Mouse (Mus musculus): Measurements from ENCODE around the gene Cbx6. TPM values are rescaled to one million over a fixed set of nuclear protein-coding genes. Genes with fewer than 3 reads are reported as not detected.

Gene Cbx6
- polyA plus RNA-seq, 1 experiment = 29.0 TPM

- TF ChIP-seq CTCF (IDR thresholded peaks at IDR 0.05; ENCODE audit: control insufficient read depth, insufficient read depth, low read length) (no peak), POLR2A (IDR thresholded peaks at IDR 0.05; ENCODE audit: borderline replicate concordance, control insufficient read depth, low read depth, low read length) (no peak)
- Histone ChIP-seq H3K4me1 (ENCODE audit: control insufficient read depth, insufficient read depth, low read length) (no peaks in the 10 kb centered on the region), H3K27ac (ENCODE audit: control insufficient read depth, insufficient read depth, low read depth, low read length, poor library complexity) (no peak overlapping the region), H3K4me3 (replicated peaks; ENCODE audit: control insufficient read depth, low read depth, low read length) (no peak overlapping the region)
- 22% methylated on average over 20 of the region's 20 CpGs for WGBS
These were observed 40.3 kb downstream of the Cbx6 start for GRCm38 (mm10) chr15:79794173-79794572.

GRCm38 (mm10) chr15:79793076-79793475 is 41.4 kb downstream of the Cbx6 start:
- WGBS = 58% methylated on average over 9 of the region's 9 CpGs
- Histone ChIP-seq H3K4me1 (ENCODE audit: control insufficient read depth, insufficient read depth, low read length) (no peaks in the 10 kb centered on the region), H3K27ac (ENCODE audit: control insufficient read depth, insufficient read depth, low read depth, low read length, poor library complexity) (no peak overlapping the region), H3K4me3 (replicated peaks; ENCODE audit: control insufficient read depth, low read depth, low read length) (no peak overlapping the region)
- no peak for TF ChIP-seq CTCF (IDR thresholded peaks at IDR 0.05; ENCODE audit: control insufficient read depth, insufficient read depth, low read length)
- TF ChIP-seq POLR2A (IDR thresholded peaks at IDR 0.05; ENCODE audit: borderline replicate concordance, control insufficient read depth, low read depth, low read length) = no peak

GRCm38 (mm10) chr15:79792455-79792854 is 42.0 kb downstream of the Cbx6 start:
- WGBS = 45% methylated on average over 19 of the region's 19 CpGs
- no peak overlapping the region for H3K27ac ChIP-seq (ENCODE audit: control insufficient read depth, insufficient read depth, low read depth, low read length, poor library complexity)
- no peaks in the 10 kb centered on the region for H3K4me1 ChIP-seq (ENCODE audit: control insufficient read depth, insufficient read depth, low read length)
- TF ChIP-seq POLR2A (IDR thresholded peaks at IDR 0.05; ENCODE audit: borderline replicate concordance, control insufficient read depth, low read depth, low read length) = no peak
- no peak for TF ChIP-seq CTCF (IDR thresholded peaks at IDR 0.05; ENCODE audit: control insufficient read depth, insufficient read depth, low read length)
- no peak overlapping the region for H3K4me3 ChIP-seq (replicated peaks; ENCODE audit: control insufficient read depth, low read depth, low read length)

GRCm38 (mm10) chr15:79791502-79791901 is 43.0 kb downstream of the Cbx6 start:
- 0 out of 2 replicates have a peak, but pooled peaks have one; percentile 3 for TF ChIP-seq CTCF (IDR thresholded peaks at IDR 0.05; ENCODE audit: control insufficient read depth, insufficient read depth, low read length)
- no peak for TF ChIP-seq POLR2A (IDR thresholded peaks at IDR 0.05; ENCODE audit: borderline replicate concordance, control insufficient read depth, low read depth, low read length)
- Histone ChIP-seq H3K27ac (ENCODE audit: control insufficient read depth, insufficient read depth, low read depth, low read length, poor library complexity) (no peak overlapping the region), H3K4me1 (ENCODE audit: control insufficient read depth, insufficient read depth, low read length) (no peaks in the 10 kb centered on the region), H3K4me3 (replicated peaks; ENCODE audit: control insufficient read depth, low read depth, low read length) (no peak overlapping the region)
- 5% methylated on average over 12 of the region's 12 CpGs for WGBS

GRCm38 (mm10) chr15:79790905-79791304 is 43.6 kb downstream of the Cbx6 start:
- TF ChIP-seq POLR2A (IDR thresholded peaks at IDR 0.05; ENCODE audit: borderline replicate concordance, control insufficient read depth, low read depth, low read length) = no peak
- TF ChIP-seq CTCF (IDR thresholded peaks at IDR 0.05; ENCODE audit: control insufficient read depth, insufficient read depth, low read length) = no peak
- WGBS = 72% methylated on average over 6 of the region's 6 CpGs
- H3K27ac ChIP-seq (ENCODE audit: control insufficient read depth, insufficient read depth, low read depth, low read length, poor library complexity) = no peak overlapping the region
- H3K4me3 ChIP-seq (replicated peaks; ENCODE audit: control insufficient read depth, low read depth, low read length) = no peak overlapping the region
- no peaks in the 10 kb centered on the region for H3K4me1 ChIP-seq (ENCODE audit: control insufficient read depth, insufficient read depth, low read length)

- TF ChIP-seq POLR2A (IDR thresholded peaks at IDR 0.05; ENCODE audit: borderline replicate concordance, control insufficient read depth, low read depth, low read length) (no peak), CTCF (IDR thresholded peaks at IDR 0.05; ENCODE audit: control insufficient read depth, insufficient read depth, low read length) (no peak)
- WGBS = 66% methylated on average over 8 of the region's 8 CpGs
- Histone ChIP-seq H3K4me3 (replicated peaks; ENCODE audit: control insufficient read depth, low read depth, low read length) (no peak overlapping the region), H3K4me1 (ENCODE audit: control insufficient read depth, insufficient read depth, low read length) (no peaks in the 10 kb centered on the region), H3K27ac (ENCODE audit: control insufficient read depth, insufficient read depth, low read depth, low read length, poor library complexity) (no peak overlapping the region)
These were observed 44.4 kb downstream of the Cbx6 start for GRCm38 (mm10) chr15:79790111-79790510.

- TF ChIP-seq POLR2A (IDR thresholded peaks at IDR 0.05; ENCODE audit: borderline replicate concordance, control insufficient read depth, low read depth, low read length) = no peak
- TF ChIP-seq CTCF (IDR thresholded peaks at IDR 0.05; ENCODE audit: control insufficient read depth, insufficient read depth, low read length) = no peak
- WGBS = 65% methylated on average over 8 of the region's 8 CpGs
- H3K4me3 ChIP-seq (replicated peaks; ENCODE audit: control insufficient read depth, low read depth, low read length) = no peak overlapping the region
These were observed 46.7 kb downstream of the Cbx6 start for GRCm38 (mm10) chr15:79787815-79788214.

GRCm38 (mm10) chr15:79785056-79785455 is 49.4 kb downstream of the Cbx6 start:
- TF ChIP-seq POLR2A (IDR thresholded peaks at IDR 0.05; ENCODE audit: borderline replicate concordance, control insufficient read depth, low read depth, low read length) (no peak), CTCF (IDR thresholded peaks at IDR 0.05; ENCODE audit: control insufficient read depth, insufficient read depth, low read length) (no peak)
- no peaks in the 10 kb centered on the region for H3K4me1 ChIP-seq (ENCODE audit: control insufficient read depth, insufficient read depth, low read length)
- H3K4me3 ChIP-seq (replicated peaks; ENCODE audit: control insufficient read depth, low read depth, low read length) = no peak overlapping the region
- WGBS = 65% methylated on average over 1 of the region's 1 CpGs
- H3K27ac ChIP-seq (ENCODE audit: control insufficient read depth, insufficient read depth, low read depth, low read length, poor library complexity) = no peak overlapping the region

More at GRCm38 (mm10) chr15:79787815-79788214, 46.7 kb downstream of the Cbx6 start:
- H3K4me1 ChIP-seq (ENCODE audit: control insufficient read depth, insufficient read depth, low read length) = no peaks in the 10 kb centered on the region
- H3K27ac ChIP-seq (ENCODE audit: control insufficient read depth, insufficient read depth, low read depth, low read length, poor library complexity) = no peak overlapping the region

- TF ChIP-seq CTCF (IDR thresholded peaks at IDR 0.05; ENCODE audit: control insufficient read depth, insufficient read depth, low read length) (no peak), POLR2A (IDR thresholded peaks at IDR 0.05; ENCODE audit: borderline replicate concordance, control insufficient read depth, low read depth, low read length) (no peak)
- no peak within 1 kb of the TSS for H3K4me3 ChIP-seq (replicated peaks; ENCODE audit: control insufficient read depth, low read depth, low read length)
- H3K27ac ChIP-seq (ENCODE audit: control insufficient read depth, insufficient read depth, low read depth, low read length, poor library complexity) = no peak within 1 kb of the TSS
- H3K4me1 ChIP-seq (ENCODE audit: control insufficient read depth, insufficient read depth, low read length) = no peaks in the 10 kb centered on the region
These were observed 56.7 kb downstream of the Cbx6 start, which contains the start of gene Dnal4 for GRCm38 (mm10) chr15:79777749-79778148. Gene Dnal4, minus strand, starts transcription at chr15:79777849.

All from bone marrow, adult 2 months (tissue).